Mouse (Mus musculus) kidney, embryonic 14.5 days (tissue): ENCODE measurements around the gene Mxi1. TPM values are rescaled to one million over a fixed set of nuclear protein-coding genes. Genes with fewer than 3 reads are reported as not detected.

Source experiments
- ATAC-seq: fragments of 200-750 bp; cut with Nextera tagmentation; 2 replicates; pipeline ENCODE4 v1.8.0; 2017; ENCODE audit warnings: moderate number of reproducible peaks, mild to moderate bottlenecking, moderate TSS enrichment, moderate library complexity; ENCODE audit not compliant: low FRiP score, low TSS enrichment
- H3K27ac ChIP-seq: fragments of 300-500 bp; sonication (generic); 2 replicates; pipeline ENCODE4 v1.5.1; 2014; ENCODE audit warnings: low read depth, mild to moderate bottlenecking, low read length, moderate library complexity, mixed read lengths
- H3K27me3 ChIP-seq: fragments of 300-500 bp; sonication (generic); 2 replicates; pipeline ENCODE4 v1.6.1; 2014; ENCODE audit warnings: mild to moderate bottlenecking, low read length; ENCODE audit not compliant: control insufficient read depth, insufficient read depth
- H3K36me3 ChIP-seq: fragments of 300-500 bp; sonication (generic); 2 replicates; pipeline ENCODE4 v1.6.1; 2014; ENCODE audit warnings: low read length, mixed read lengths; ENCODE audit not compliant: control insufficient read depth, insufficient read depth
- H3K4me1 ChIP-seq: fragments of 300-500 bp; sonication (generic); 2 replicates; pipeline ENCODE4 v1.6.1; 2014; ENCODE audit warnings: low read length, mixed read lengths; ENCODE audit not compliant: control insufficient read depth, insufficient read depth
- H3K4me2 ChIP-seq: fragments of 300-500 bp; sonication (generic); replicated peaks from 2 replicates; pipeline ENCODE4 v1.6.1; 2014; ENCODE audit warnings: low read depth, mild to moderate bottlenecking, low read length
- H3K4me3 ChIP-seq: fragments of 300-500 bp; sonication (generic); 2 replicates; pipeline ENCODE4 v1.5.1; 2014; ENCODE audit warnings: mild to moderate bottlenecking, low read length
- H3K9ac ChIP-seq: fragments of 300-500 bp; sonication (generic); 2 replicates; pipeline ENCODE4 v1.6.1; 2014; ENCODE audit warnings: low read depth, mild to moderate bottlenecking, low read length, moderate library complexity
- H3K9me3 ChIP-seq: fragments of 300-500 bp; sonication (generic); 2 replicates; pipeline ENCODE4 v1.6.1; 2016; ENCODE audit warnings: low read length; ENCODE audit not compliant: control insufficient read depth
- WGBS: fragments of 180-500 bp; shearing (Covaris S2); extraction: QIAGEN DNeasy Blood & Tissue Kit; methylation state at CpG from one replicate; pipeline ENCODE4 v1.1.7; 2014; 5-methylcytosine and 5-hydroxymethylcytosine counted together
- polyA plus RNA-seq: library from polyadenylated mRNA; unstranded; fragments of >200 nt; fragmentation: Nextera tagmentation; extraction: Ambion mirVana; gene quantifications from 2 replicates; pipeline ENCODE4 v1.2.1, GENCODE M21; 2014

The Mxi1 gene
- polyA plus RNA-seq, 1 experiment from 2014 or later: 42.5 TPM

- WGBS: 56% methylated on average over 17 of the region's 17 CpGs
- H3K9ac ChIP-seq: no peak overlapping the region
- H3K9me3 ChIP-seq: no peaks in the 10 kb centered on the region
- no peaks in the 10 kb centered on the region for H3K36me3 ChIP-seq
- H3K27me3 ChIP-seq: no peaks in the 10 kb centered on the region; the same call in 1 of the 2 replicates
- H3K27ac ChIP-seq: no peak overlapping the region
- peaks cover 26% of the 10 kb centered on the region for H3K4me1 ChIP-seq
- peak overlapping the region; percentile 8; the same call in 1 of the 2 replicates for H3K4me2 ChIP-seq
- no peak overlapping the region for H3K4me3 ChIP-seq
- ATAC-seq: no peak
Measured at GRCm38 (mm10) chr19:53423816-53424465, 113.6 kb downstream of the Mxi1 start.

DNA sequence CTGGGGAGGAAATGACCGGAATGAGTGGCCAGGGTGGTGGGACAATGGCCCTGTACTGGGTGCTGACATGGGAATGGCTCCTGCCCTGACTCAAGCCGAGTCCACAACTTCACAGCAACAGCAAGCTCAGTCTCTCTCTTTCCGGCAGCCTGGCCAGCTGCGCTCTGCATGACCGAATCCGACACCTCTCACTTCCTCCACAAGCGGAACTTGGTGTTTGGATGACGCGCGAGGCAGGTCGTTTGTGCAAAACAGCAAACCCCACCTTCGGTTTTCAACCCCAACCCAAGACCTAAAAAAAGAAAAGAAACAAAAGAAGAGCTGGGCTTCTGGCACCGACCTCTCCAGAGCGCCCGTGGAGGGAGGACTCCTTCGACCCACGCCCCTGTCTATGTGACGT lies 114.3 kb downstream of the Mxi1 start:
- H3K27me3 ChIP-seq: no peaks in the 10 kb centered on the region; the same call in 1 of the 2 replicates
- 17% methylated on average over 18 of the region's 18 CpGs for WGBS
- peak overlapping the region; percentile 25; the same call in 1 of the 2 replicates for H3K9ac ChIP-seq
- no peak for ATAC-seq
- H3K4me2 ChIP-seq: peak overlapping the region; percentile 21
- H3K9me3 ChIP-seq: no peaks in the 10 kb centered on the region
- no peaks in the 10 kb centered on the region for H3K36me3 ChIP-seq
- H3K27ac ChIP-seq: no peak overlapping the region
- peaks cover 26% of the 10 kb centered on the region for H3K4me1 ChIP-seq
- no peak overlapping the region; the same call in 1 of the 2 replicates for H3K4me3 ChIP-seq

Other genes with a start within 250 kb of the Mxi1 start
- 39.5 and 76.1 TPM in 2 replicates for gene Add3, start 170.1 kb upstream of the Mxi1 start, polyA plus RNA-seq
- 2.0 and 3.2 TPM in 2 replicates for gene Gm10197, start 61.2 kb downstream of the Mxi1 start, polyA plus RNA-seq
- 47.7 and 49.4 TPM in 2 replicates for gene Smndc1, start 80.1 kb downstream of the Mxi1 start, polyA plus RNA-seq
- gene Dusp5, start 218.6 kb downstream of the Mxi1 start, polyA plus RNA-seq: 11.3 and 15.6 TPM in 2 replicates